Mouse (Mus musculus) frontal cortex, postnatal 10 days (tissue): ENCODE measurements at regions not wholly inside any gene's neighbourhood (a gene's known extent, or its start where the extent isn't known, plus 50 kb on each side); places are given as distances from the start of the nearest gene placed in this dataset.
A peak's percentile ranks its signal among the peaks of the same experiment; 100 is the strongest.
"Not testable (repeated sequence)": the region's sequence is repeated elsewhere in the genome, so short reads cannot be mapped to it uniquely, and the experiment has no call there.

Experiments used
- DNase-seq, 2 experiments: peaks; one replicate each; pipeline ENCODE4 v3.0.0; 2022; ENCODE audit warnings: low spot score in 2 of 2, mixed read lengths in 1 of 2

- not testable (repeated sequence) for DNase-seq
Measured at GRCm38 (mm10) chrX:14792261-14792660, 581.3 kb downstream of the H2al1n start.

GRCm38 (mm10) chrX:14835862-14836261 lies 624.9 kb downstream of the H2al1n start:
- DNase-seq = no peak

- DNase-seq = peak in 1 of 2 experiments; percentile 4
Measured at GRCm38 (mm10) chrX:14839740-14840419, 628.9 kb downstream of the H2al1n start.

GRCm38 (mm10) chrX:14840420-14840757 lies 629.4 kb downstream of the H2al1n start:
- DNase-seq = no peak

- no peak for DNase-seq
Measured at GRCm38 (mm10) chrX:14845353-14845752, 634.4 kb downstream of the H2al1n start.

- peak; percentile 19 to 22 for DNase-seq
Measured at GRCm38 (mm10) chrX:14884612-14885011, 673.7 kb downstream of the H2al1n start.
